Mouse (Mus musculus) CH12.LX (cell line): ENCODE measurements at regions not wholly inside any gene's neighbourhood (a gene's known extent, or its start where the extent isn't known, plus 50 kb on each side); places are given as distances from the start of the nearest gene placed in this dataset.

ENCODE experiments used
- EP300 ChIP-seq: IDR thresholded peaks from 2 replicates; pipeline ENCODE4 v1.6.1; 2011; ENCODE audit warnings: low read length, improper control_type of control experiment
- KAT2A ChIP-seq: IDR thresholded peaks from 2 replicates; pipeline ENCODE4 v1.6.1; 2012; ENCODE audit warnings: low read length, improper control_type of control experiment, inconsistent platforms; ENCODE audit not compliant: insufficient replicate concordance
- MAX ChIP-seq: IDR thresholded peaks from 2 replicates; pipeline ENCODE4 v1.6.1; 2011; ENCODE audit warnings: low read length, improper control_type of control experiment
- NRF1 ChIP-seq: IDR thresholded peaks from 2 replicates; pipeline ENCODE4 v1.6.1; 2014; ENCODE audit warnings: low read depth, mild to moderate bottlenecking, inconsistent platforms, low read length, improper control_type of control experiment, moderate library complexity
- POLR2A ChIP-seq: IDR thresholded peaks from 2 replicates; pipeline ENCODE4 v1.6.1; 2011; ENCODE audit warnings: low read depth, mild to moderate bottlenecking, improper control_type of control experiment, low read length
- USF1 ChIP-seq: IDR thresholded peaks from 2 replicates; pipeline ENCODE4 v1.6.1; 2014; ENCODE audit warnings: low read depth, mild to moderate bottlenecking, inconsistent platforms, low read length, improper control_type of control experiment

- TF ChIP-seq MAX (no peak), NRF1 (no peak), POLR2A (no peak), KAT2A (no peak), USF1 (no peak), EP300 (no peak)
Observed at GRCm38 (mm10) chr10:99440169-99440568, 177.1 kb downstream of the Dusp6 start.
